Mouse (Mus musculus) small intestine, adult 2 months (tissue): ENCODE data around the gene Pard3.

Experiments used
- CTCF ChIP-seq: fragments of 200-500 bp; IDR thresholded peaks from 2 replicates; pipeline ENCODE4 v1.5.1; 2012; ENCODE audit warnings: low read depth, mild to moderate bottlenecking, control low read depth, inconsistent platforms, low read length, moderate library complexity, mixed read lengths; ENCODE audit not compliant: insufficient replicate concordance, insufficient read length; ENCODE audit errors: extremely low read depth
- POLR2A ChIP-seq: fragments of 200-500 bp; IDR thresholded peaks from 2 replicates; pipeline ENCODE4 v1.6.1; 2012; ENCODE audit warnings: low read depth, mild to moderate bottlenecking, control low read depth, inconsistent platforms, low read length, moderate library complexity

GRCm38 (mm10) chr8:127118373-127118861, 54.7 kb downstream of the Pard3 start:
- no peak for TF ChIP-seq POLR2A
- TF ChIP-seq CTCF = no peak
